Mouse (Mus musculus): ENCODE measurements around the gene L3mbtl1.

L3mbtl1 gene

DNA sequence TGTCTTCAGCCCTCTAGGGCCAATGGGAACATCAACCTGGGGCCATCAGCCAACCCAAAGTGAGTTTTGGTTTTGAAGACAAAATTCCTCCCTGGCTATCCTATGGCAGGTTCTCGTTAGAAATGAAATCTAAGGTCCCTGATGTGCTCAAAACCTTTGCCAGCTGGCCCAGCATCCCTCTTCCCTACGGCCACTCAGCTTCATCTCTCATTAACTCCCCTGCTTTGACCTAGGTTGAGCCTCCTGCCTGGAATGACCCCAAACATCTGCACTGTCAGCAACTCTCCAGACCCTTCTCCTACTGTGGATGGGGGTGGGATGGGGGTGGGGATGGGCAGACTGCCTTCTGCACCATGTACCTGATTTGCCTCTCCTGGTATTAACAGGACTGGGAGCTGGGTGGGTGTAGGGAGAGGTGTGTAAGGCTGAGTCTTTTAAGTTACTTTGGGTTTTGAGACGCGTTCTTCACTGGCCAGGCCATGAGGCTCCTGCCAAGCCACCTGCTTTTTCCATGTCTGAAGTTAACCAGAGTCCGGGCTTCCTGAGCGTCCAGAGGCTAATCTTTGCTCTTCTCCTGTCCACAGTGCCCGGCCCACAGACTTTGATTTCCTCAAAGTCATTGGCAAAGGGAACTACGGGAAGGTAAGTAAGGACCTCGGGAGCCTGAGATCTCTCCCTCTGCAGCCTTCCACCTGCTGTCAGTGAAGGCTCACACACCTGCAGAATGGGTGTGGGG lies 50.8 kb downstream of the L3mbtl1 start:
- CTCF ChIA-PET: no interaction called here

DNA sequence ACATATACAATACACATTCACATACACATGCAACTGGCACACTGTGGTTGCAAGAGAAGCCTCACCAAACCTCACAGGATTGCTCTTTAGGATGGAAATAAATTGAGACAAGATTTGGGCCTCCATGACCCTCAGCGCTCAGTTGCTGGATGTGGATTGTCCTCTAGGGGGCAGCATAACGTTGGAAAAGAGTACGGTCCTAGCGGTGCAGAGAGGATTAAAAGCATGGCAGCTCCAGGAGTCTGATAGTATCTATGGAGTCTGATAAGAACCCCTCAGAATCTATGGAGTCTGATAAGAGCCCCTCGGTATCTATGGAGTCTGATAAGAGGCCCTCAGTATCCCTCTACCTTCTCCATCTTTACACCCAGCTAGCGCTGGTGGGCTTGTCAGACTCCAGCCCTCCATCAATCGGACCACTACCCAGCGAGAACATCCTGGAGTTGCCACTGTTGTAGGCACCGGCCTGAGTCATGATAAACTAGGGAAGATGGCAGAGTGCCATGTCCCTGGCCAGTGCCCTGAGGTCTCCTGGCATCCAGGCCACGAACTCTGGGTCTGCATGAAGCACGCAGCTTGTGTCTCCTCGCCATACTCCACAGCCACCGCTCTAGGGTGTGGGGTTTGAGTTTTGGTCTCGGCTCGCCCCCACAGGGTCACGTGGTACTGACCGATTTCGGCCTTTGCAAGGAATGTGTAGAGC lies 55.4 kb downstream of the L3mbtl1 start:
- CTCF ChIA-PET: no interaction called here

DNA sequence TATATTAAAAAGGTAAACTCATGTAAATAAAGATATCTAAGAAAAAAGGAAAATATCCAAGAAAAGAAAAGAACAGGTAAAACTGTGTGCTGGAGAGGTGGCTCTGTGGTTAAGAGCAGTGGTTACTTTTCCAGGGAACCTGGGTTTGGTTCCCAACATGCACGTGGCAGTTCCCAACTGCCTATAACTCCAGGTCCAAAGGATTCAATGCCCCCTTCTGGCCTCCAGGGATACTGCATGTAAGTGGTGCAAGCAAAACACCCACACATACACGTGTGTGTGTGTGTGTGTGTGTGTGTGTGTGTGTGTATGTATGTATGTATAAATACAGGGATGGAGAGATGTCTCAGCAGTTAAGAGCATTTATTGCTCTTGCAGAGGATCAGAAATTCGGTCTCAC lies 56.5 kb downstream of the L3mbtl1 start:
- CTCF ChIA-PET: no interaction called here

DNA sequence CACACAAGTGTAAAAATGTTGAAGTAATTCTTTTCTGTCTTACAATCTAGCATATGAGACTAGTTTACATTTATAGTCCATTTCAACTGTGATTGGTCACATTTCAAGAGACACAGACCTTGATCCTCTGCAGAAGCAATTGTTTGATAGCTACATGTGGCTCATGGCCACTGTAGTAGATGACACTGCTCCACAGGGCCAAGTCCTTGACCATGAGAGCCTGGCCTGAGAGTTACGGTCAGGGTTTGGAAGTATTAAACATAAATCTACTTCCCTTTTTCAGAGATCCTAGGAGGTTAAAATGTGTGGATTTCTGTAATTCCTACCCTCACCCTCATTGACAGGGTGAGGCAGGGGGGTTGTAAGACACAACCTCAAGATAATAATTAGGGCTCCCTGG lies 57.8 kb downstream of the L3mbtl1 start:
- CTCF ChIA-PET: interaction anchor here (0.7 kb wide), 1 partner anchor 167 kb away, joined by 3 read pairs; no protein-coding TSS in a partner anchor

DNA sequence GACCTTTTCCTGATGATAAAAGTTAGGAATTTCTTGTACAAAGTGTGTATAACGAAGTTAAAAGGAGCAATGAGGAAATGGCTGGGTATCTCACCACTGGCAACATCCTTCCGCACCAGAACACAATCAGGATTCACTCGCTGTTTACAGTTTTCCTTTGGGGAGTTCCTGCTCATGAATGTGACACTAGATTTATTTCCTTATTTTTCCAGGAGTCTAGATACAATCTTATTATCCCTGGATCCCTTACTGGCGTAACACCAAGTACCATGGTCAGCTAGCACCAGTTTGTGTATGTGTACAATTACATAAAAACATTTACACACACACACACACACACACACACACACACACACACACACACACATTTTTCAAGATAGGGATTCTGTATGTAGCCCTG lies 64.0 kb downstream of the L3mbtl1 start:
- CTCF ChIA-PET: no interaction called here

DNA sequence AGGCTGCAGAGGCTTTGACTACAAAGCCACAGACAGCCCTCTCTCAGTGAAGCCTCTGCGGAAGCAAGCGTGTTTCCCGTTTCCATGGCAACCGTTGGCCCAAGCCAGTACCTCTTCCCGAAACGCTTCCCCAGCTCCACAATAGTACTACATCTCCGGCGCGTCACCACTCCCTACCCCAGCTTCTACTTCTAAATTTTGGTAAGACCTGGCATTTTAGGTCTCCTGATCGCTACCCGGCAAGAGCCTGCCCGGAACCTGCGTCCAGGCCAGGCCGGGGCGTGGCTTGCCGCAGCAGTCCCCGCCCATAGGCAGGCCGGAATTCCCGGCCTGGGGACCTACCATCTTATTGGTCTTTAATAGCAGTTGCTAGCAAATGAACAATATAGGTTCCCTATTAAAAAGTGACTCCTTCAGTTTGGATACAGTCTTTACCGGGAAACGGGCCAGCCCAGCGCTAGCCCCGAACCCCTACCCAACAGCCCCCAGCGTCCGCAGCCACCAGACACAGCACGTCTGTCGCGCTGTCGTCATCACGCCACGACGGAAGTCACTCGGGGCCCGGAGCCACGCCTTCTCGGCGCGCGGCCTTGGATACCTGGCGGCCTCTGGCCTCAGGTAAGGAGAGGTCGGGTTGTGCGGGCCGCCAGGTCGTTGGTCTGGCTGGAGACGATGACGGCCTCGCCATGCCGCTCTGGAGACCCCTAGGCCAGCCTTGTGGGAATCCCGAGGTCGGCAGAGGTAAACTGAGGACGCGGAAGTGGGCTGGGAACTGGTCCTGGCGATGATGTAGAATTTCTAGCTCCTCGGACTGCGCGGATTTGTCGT lies 73.9 kb downstream of the L3mbtl1 start, which contains the start of gene Ift52:
Gene Ift52 (plus strand): TSS at position 439 of the 828 bp plus-strand sequence.
- CTCF ChIA-PET: no interaction called here
